Mouse (Mus musculus) urinary bladder, postnatal 4 days (tissue): ENCODE data around the gene Rarb.

Experiments used
- DNase-seq, 2 experiments: peaks; one replicate each; pipeline ENCODE4 v3.0.0; 2021 to 2022; ENCODE audit warnings: low spot score in 2 of 2

The Rarb gene

GRCm38 (mm10) chr14:16578100-16578499, 240.9 kb downstream of the Rarb start:
- no peak for DNase-seq

GRCm38 (mm10) chr14:16577049-16577448, 241.9 kb downstream of the Rarb start:
- no peak for DNase-seq

GRCm38 (mm10) chr14:16574925-16575721, 243.8 kb downstream of the Rarb start:
- peak; percentile 75 to 82 for DNase-seq

- DNase-seq, result no peak
These were observed 245.3 kb downstream of the Rarb start for GRCm38 (mm10) chr14:16573475-16574171.

GRCm38 (mm10) chr14:16572755-16573340, 246.1 kb downstream of the Rarb start:
- DNase-seq, result no peak

GRCm38 (mm10) chr14:16569506-16570001, 249.4 kb downstream of the Rarb start:
- no peak for DNase-seq

GRCm38 (mm10) chr14:16566920-16567319, 252.0 kb downstream of the Rarb start:
- DNase-seq, result no peak

GRCm38 (mm10) chr14:16563912-16564311, 255.0 kb downstream of the Rarb start:
- no peak for DNase-seq

GRCm38 (mm10) chr14:16561496-16562170, 257.3 kb downstream of the Rarb start:
- DNase-seq, result no peak

- no peak for DNase-seq
These were observed 259.4 kb downstream of the Rarb start for GRCm38 (mm10) chr14:16559294-16560217.

- DNase-seq, result no peak
These were observed 260.9 kb downstream of the Rarb start for GRCm38 (mm10) chr14:16558033-16558432.

GRCm38 (mm10) chr14:16554643-16555459, 264.1 kb downstream of the Rarb start:
- no peak for DNase-seq

- DNase-seq, result no peak
These were observed 264.7 kb downstream of the Rarb start for GRCm38 (mm10) chr14:16554319-16554642.

GRCm38 (mm10) chr14:16552293-16552692, 266.7 kb downstream of the Rarb start:
- DNase-seq, result no peak

- DNase-seq, result no peak
These were observed 267.1 kb downstream of the Rarb start for GRCm38 (mm10) chr14:16551843-16552242.

GRCm38 (mm10) chr14:16548200-16548576, 270.8 kb downstream of the Rarb start:
- DNase-seq, result no peak

GRCm38 (mm10) chr14:16547492-16548199, 271.3 kb downstream of the Rarb start:
- no peak for DNase-seq

- DNase-seq, result no peak
These were observed 274.0 kb downstream of the Rarb start for GRCm38 (mm10) chr14:16544995-16545394.

- DNase-seq, result no peak
These were observed 277.3 kb downstream of the Rarb start for GRCm38 (mm10) chr14:16541641-16542040.

GRCm38 (mm10) chr14:16537433-16537832, 281.5 kb downstream of the Rarb start:
- no peak for DNase-seq
